Mouse (Mus musculus) monocyte, adult 2 months (primary cell): Measurements from ENCODE around the gene Usp4.

Source experiments
- DNase-seq, 2 experiments: peaks; one replicate each; pipeline ENCODE4 v3.0.0; 2022; ENCODE audit warnings: low spot score in 2 of 2, low read depth in 1 of 2

Usp4 gene

GRCm38 (mm10) chr9:108341801-108342200, 5.9 kb upstream of the Usp4 start:
- DNase-seq, result no peak

- peak; percentile 31 for DNase-seq
These were observed 5.3 kb upstream of the Usp4 start for GRCm38 (mm10) chr9:108342301-108342831.

- no peak for DNase-seq
These were observed 4.3 kb upstream of the Usp4 start for GRCm38 (mm10) chr9:108343331-108343730.

- DNase-seq, result no peak
These were observed 3.8 kb upstream of the Usp4 start for GRCm38 (mm10) chr9:108343835-108344234.

- no peak for DNase-seq
These were observed 3.2 kb upstream of the Usp4 start for GRCm38 (mm10) chr9:108344471-108344870.

- no peak for DNase-seq
These were observed 629 bp upstream of the Usp4 start for GRCm38 (mm10) chr9:108347024-108347423.

GRCm38 (mm10) chr9:108348290-108348680, 632 bp downstream of the Usp4 start:
- DNase-seq, result no peak

GRCm38 (mm10) chr9:108349727-108350126, 2.1 kb downstream of the Usp4 start:
- DNase-seq, result no peak

- DNase-seq, result no peak
These were observed 30.6 kb downstream of the Usp4 start for GRCm38 (mm10) chr9:108378234-108378633.

GRCm38 (mm10) chr9:108378736-108379135, 31.1 kb downstream of the Usp4 start:
- no peak for DNase-seq

GRCm38 (mm10) chr9:108379294-108379693, 31.6 kb downstream of the Usp4 start:
- no peak for DNase-seq

GRCm38 (mm10) chr9:108381382-108381781, 33.7 kb downstream of the Usp4 start:
- no peak for DNase-seq

GRCm38 (mm10) chr9:108385006-108385405, 37.4 kb downstream of the Usp4 start:
- DNase-seq, result no peak

- no peak for DNase-seq
These were observed 39.2 kb downstream of the Usp4 start for GRCm38 (mm10) chr9:108386816-108387215.

- DNase-seq, result no peak
These were observed 40.9 kb downstream of the Usp4 start for GRCm38 (mm10) chr9:108388601-108389000.

- DNase-seq, result no peak
These were observed 41.6 kb downstream of the Usp4 start for GRCm38 (mm10) chr9:108389220-108389619.

- DNase-seq, result no peak
These were observed 45.0 kb downstream of the Usp4 start, which contains the start of gene 1700102P08Rik for GRCm38 (mm10) chr9:108392676-108393075. TSS of gene 1700102P08Rik (plus strand) at chr9:108392805.

- DNase-seq, result no peak
These were observed 46.5 kb downstream of the Usp4 start for GRCm38 (mm10) chr9:108394191-108394590.

- DNase-seq, result no peak
These were observed 47.8 kb downstream of the Usp4 start for GRCm38 (mm10) chr9:108395427-108395826.

- DNase-seq, result no peak
These were observed 50.7 kb downstream of the Usp4 start for GRCm38 (mm10) chr9:108398324-108398723.

GRCm38 (mm10) chr9:108401186-108401960, 53.7 kb downstream of the Usp4 start:
- DNase-seq, result no peak

- DNase-seq, result no peak
These were observed 55.4 kb downstream of the Usp4 start for GRCm38 (mm10) chr9:108403081-108403480.

- DNase-seq, result no peak
These were observed 56.8 kb downstream of the Usp4 start for GRCm38 (mm10) chr9:108404451-108404850.
